Mouse (Mus musculus) forebrain, postnatal 0 days (tissue): ENCODE results near the gene Lhpp. TPM values are rescaled to one million over a fixed set of nuclear protein-coding genes. Genes with fewer than 3 reads are reported as not detected.

Source experiments
- ATAC-seq: fragments of 200-750 bp; cut with Nextera tagmentation; 2 replicates; pipeline ENCODE4 v1.8.0; 2017; ENCODE audit warnings: mild to moderate bottlenecking, moderate library complexity
- DNase-seq: peaks from one replicate; pipeline ENCODE4 v3.0.0-alpha.2; 2015
- H3K27ac ChIP-seq: fragments of 300-500 bp; sonication (generic); 2 replicates; pipeline ENCODE4 v1.5.1; 2014; ENCODE audit warnings: low read depth, mild to moderate bottlenecking, antibody characterized with exemption, low read length, moderate library complexity, mixed read lengths
- H3K27me3 ChIP-seq: fragments of 300-500 bp; sonication (generic); 2 replicates; pipeline ENCODE4 v1.6.1; 2014; ENCODE audit warnings: mild to moderate bottlenecking, low read length, mixed read lengths; ENCODE audit not compliant: insufficient read depth
- H3K36me3 ChIP-seq: fragments of 300-500 bp; sonication (generic); 2 replicates; pipeline ENCODE4 v1.6.1; 2014; ENCODE audit warnings: mild to moderate bottlenecking, moderate library complexity; ENCODE audit not compliant: insufficient read depth
- H3K4me1 ChIP-seq: fragments of 300-500 bp; sonication (generic); 2 replicates; pipeline ENCODE4 v1.6.1; 2014; ENCODE audit warnings: antibody characterized with exemption; ENCODE audit not compliant: insufficient read depth
- H3K4me2 ChIP-seq: fragments of 300-500 bp; sonication (generic); 2 replicates; pipeline ENCODE4 v1.6.1; 2014; ENCODE audit warnings: low read depth, mild to moderate bottlenecking, moderate library complexity
- H3K4me3 ChIP-seq: fragments of 300-500 bp; sonication (generic); 2 replicates; pipeline ENCODE4 v1.5.1; 2014; ENCODE audit warnings: low read depth, low read length, mixed read lengths
- H3K9ac ChIP-seq: fragments of 300-500 bp; sonication (generic); 2 replicates; pipeline ENCODE4 v1.6.1; 2014; ENCODE audit warnings: mild to moderate bottlenecking
- H3K9me3 ChIP-seq: fragments of 300-500 bp; sonication (generic); 2 replicates; pipeline ENCODE4 v1.6.1; 2016; ENCODE audit warnings: low read length
- CTCF ChIP-seq: sonication (generic); IDR thresholded peaks from 2 replicates; pipeline ENCODE4 v1.5.1; 2016; ENCODE audit warnings: antibody characterized with exemption, control low read depth, low read depth
- WGBS: fragments of 180-500 bp; shearing (Covaris S2); extraction: QIAGEN DNeasy Blood & Tissue Kit; methylation state at CpG from one replicate; pipeline ENCODE4 v1.1.7; 2014; 5-methylcytosine and 5-hydroxymethylcytosine counted together
- polyA plus RNA-seq: library from polyadenylated mRNA; unstranded; fragments of >200 nt; fragmentation: Nextera tagmentation; extraction: Ambion mirVana; gene quantifications from 2 replicates; pipeline ENCODE4 v1.2.1, GENCODE M21; 2015
- total RNA-seq: library from RNA; depleted of rRNA; stranded (reverse); fragments of >200 nt; gene quantifications from 2 replicates; pipeline ENCODE4 v1.2.3, GENCODE M21; 2014

Lhpp gene
- total and polyA plus RNA-seq, 2 experiments from 2014 or later = 40.7 to 53.8 TPM

- no peak for ATAC-seq
- Histone ChIP-seq H3K4me1 (no peaks in the 10 kb centered on the region), H3K4me3 (no peak overlapping the region), H3K36me3 (no peaks in the 10 kb centered on the region), H3K9me3 (no peaks in the 10 kb centered on the region), H3K9ac (no peak overlapping the region), H3K4me2 (no peak overlapping the region), H3K27ac (no peak overlapping the region), H3K27me3 (no peaks in the 10 kb centered on the region)
- 62% methylated on average over 11 of the region's 11 CpGs for WGBS
- TF ChIP-seq CTCF = no peak
- DNase-seq = no peak
Measured at GRCm38 (mm10) chr7:132681296-132681695, 70.9 kb downstream of the Lhpp start.

GRCm38 (mm10) chr7:132681831-132682230 lies 71.4 kb downstream of the Lhpp start:
- DNase-seq = no peak
- Histone ChIP-seq H3K9ac (no peak overlapping the region), H3K27ac (no peak overlapping the region), H3K4me1 (no peaks in the 10 kb centered on the region), H3K4me3 (no peak overlapping the region), H3K4me2 (no peak overlapping the region), H3K36me3 (no peaks in the 10 kb centered on the region), H3K9me3 (no peaks in the 10 kb centered on the region), H3K27me3 (no peaks in the 10 kb centered on the region)
- 90% methylated on average over 1 of the region's 1 CpGs for WGBS
- no peak for TF ChIP-seq CTCF
- no peak for ATAC-seq

- H3K9ac ChIP-seq = no peak overlapping the region
- TF ChIP-seq CTCF = no peak
- H3K4me3 ChIP-seq = no peak overlapping the region
- DNase-seq (no peak), ATAC-seq (no peak)
- no peaks in the 10 kb centered on the region; the same call in 1 of the 2 replicates for H3K36me3 ChIP-seq
- H3K9me3 ChIP-seq = no peaks in the 10 kb centered on the region
- no peaks in the 10 kb centered on the region for H3K4me1 ChIP-seq
- 95% methylated on average over 3 of the region's 3 CpGs for WGBS
- no peak overlapping the region for H3K27ac ChIP-seq
- no peak overlapping the region for H3K4me2 ChIP-seq
- H3K27me3 ChIP-seq = no peaks in the 10 kb centered on the region
Measured at GRCm38 (mm10) chr7:132682336-132682735, 71.9 kb downstream of the Lhpp start.

GRCm38 (mm10) chr7:132682901-132683300 lies 72.5 kb downstream of the Lhpp start:
- DNase-seq (no peak), ATAC-seq (no peak)
- no peaks in the 10 kb centered on the region for H3K4me1 ChIP-seq
- no peak overlapping the region for H3K27ac ChIP-seq
- no peaks in the 10 kb centered on the region for H3K9me3 ChIP-seq
- H3K9ac ChIP-seq = no peak overlapping the region
- no peak for TF ChIP-seq CTCF
- 62% methylated on average over 3 of the region's 3 CpGs for WGBS
- no peaks in the 10 kb centered on the region for H3K27me3 ChIP-seq
- no peak overlapping the region for H3K4me3 ChIP-seq
- H3K36me3 ChIP-seq = no peaks in the 10 kb centered on the region; the same call in 1 of the 2 replicates
- no peak overlapping the region for H3K4me2 ChIP-seq

GRCm38 (mm10) chr7:132683923-132684322 lies 73.5 kb downstream of the Lhpp start:
- no peak for TF ChIP-seq CTCF
- Histone ChIP-seq H3K9ac (no peak overlapping the region), H3K36me3 (no peaks in the 10 kb centered on the region; the same call in 1 of the 2 replicates), H3K4me3 (no peak overlapping the region), H3K9me3 (no peaks in the 10 kb centered on the region), H3K4me2 (no peak overlapping the region), H3K27ac (no peak overlapping the region), H3K27me3 (no peaks in the 10 kb centered on the region), H3K4me1 (no peaks in the 10 kb centered on the region)
- ATAC-seq (no peak), DNase-seq (no peak)
- WGBS = 82% methylated on average over 4 of the region's 4 CpGs

GRCm38 (mm10) chr7:132686515-132686914 lies 76.1 kb downstream of the Lhpp start:
- DNase-seq = no peak
- Histone ChIP-seq H3K4me2 (no peak overlapping the region), H3K9ac (no peak overlapping the region), H3K9me3 (no peaks in the 10 kb centered on the region), H3K4me1 (no peaks in the 10 kb centered on the region), H3K27ac (no peak overlapping the region), H3K27me3 (no peaks in the 10 kb centered on the region), H3K36me3 (no peaks in the 10 kb centered on the region; the same call in 1 of the 2 replicates), H3K4me3 (no peak overlapping the region)
- 91% methylated on average over 3 of the region's 3 CpGs for WGBS
- TF ChIP-seq CTCF = no peak
- ATAC-seq = no peak

GRCm38 (mm10) chr7:132687897-132688296 lies 77.5 kb downstream of the Lhpp start:
- Histone ChIP-seq H3K4me1 (no peaks in the 10 kb centered on the region), H3K4me2 (no peak overlapping the region), H3K9me3 (no peaks in the 10 kb centered on the region), H3K27me3 (no peaks in the 10 kb centered on the region), H3K27ac (no peak overlapping the region), H3K4me3 (no peak overlapping the region), H3K36me3 (no peaks in the 10 kb centered on the region; the same call in 1 of the 2 replicates), H3K9ac (no peak overlapping the region)
- DNase-seq (no peak), ATAC-seq (no peak)
- no peak for TF ChIP-seq CTCF
- 58% methylated on average over 2 of the region's 2 CpGs for WGBS
